Mouse (Mus musculus): ENCODE measurements around the gene Cdk19.

Cdk19 gene

DNA sequence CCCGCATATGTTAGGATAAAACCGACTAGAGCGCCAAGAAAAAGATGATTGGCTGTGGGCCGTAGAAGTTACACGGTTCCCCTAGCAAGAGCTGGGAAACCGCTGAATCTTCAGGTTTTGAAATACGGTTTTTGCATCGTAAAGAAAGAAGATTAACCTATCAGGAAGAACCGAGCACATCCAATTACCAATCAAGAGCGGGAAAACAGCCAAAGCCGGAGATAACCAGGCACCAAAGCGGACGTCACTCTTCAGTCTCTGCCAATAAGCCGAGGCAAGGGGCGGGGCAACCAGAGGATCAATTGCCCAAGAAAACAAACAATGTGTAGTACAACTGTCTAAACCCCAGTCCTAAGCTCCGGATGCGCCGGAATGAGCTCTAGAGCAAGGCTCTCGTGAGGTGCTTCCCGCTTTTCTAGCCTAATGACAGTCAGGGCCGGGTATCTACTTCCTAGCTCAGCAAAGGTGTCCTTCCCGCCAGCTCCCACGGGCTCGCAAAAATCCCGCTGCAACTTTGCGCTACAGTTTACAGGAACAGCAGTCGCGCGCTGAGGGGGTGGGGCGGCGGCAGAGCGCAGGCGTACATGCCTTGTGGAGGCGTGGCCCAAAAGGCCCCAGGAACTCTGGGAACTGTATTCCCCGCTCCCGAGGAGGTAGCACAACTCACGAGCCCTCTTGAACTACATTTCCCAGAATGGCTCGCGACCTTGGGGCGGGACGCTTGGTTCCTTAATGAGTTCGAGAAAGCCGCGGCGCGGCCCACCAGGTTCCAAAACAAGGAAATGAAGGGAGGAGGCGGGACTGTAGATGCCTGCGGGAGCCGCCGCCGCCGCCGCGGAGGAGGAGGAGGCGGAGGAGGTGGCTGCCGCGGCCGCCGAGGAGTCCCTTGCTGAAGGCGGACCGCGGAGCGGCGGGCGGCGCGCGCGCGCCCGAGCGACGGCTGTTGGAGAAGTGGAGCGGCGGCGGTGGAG, 9.5 kb downstream of the Cdk19 start:
- DNase-seq (ENCODE audit: low read depth, low spot score): peak; percentile 100

GRCm38 (mm10) chr10:40349631-40350177, 10.3 kb downstream of the Cdk19 start:
- DNase-seq (ENCODE audit: low read depth, low spot score): peak; percentile 48

- no peak for DNase-seq (ENCODE audit: low read depth, low spot score)
These were observed 11.0 kb downstream of the Cdk19 start for GRCm38 (mm10) chr10:40350245-40350932.

DNA sequence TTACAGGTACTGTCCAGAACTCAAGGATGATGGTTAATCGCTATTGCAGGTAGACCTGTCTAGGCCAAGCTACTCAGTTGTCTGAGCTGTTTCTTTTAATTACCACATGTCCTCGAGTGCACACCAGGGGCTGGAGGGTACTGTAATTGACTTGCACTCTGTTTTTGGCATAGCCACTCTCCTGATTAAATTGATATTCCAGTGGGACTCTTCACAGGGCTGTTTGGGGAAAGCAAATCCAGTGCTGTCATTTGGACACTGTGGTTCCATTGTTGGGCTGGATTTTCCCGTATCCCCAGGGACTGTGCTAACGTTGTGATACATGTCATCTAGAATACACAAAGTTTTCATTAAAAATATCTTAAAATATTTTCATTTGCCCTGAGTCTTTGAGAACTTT, 11.8 kb downstream of the Cdk19 start:
- DNase-seq (ENCODE audit: low read depth, low spot score): no peak

DNA sequence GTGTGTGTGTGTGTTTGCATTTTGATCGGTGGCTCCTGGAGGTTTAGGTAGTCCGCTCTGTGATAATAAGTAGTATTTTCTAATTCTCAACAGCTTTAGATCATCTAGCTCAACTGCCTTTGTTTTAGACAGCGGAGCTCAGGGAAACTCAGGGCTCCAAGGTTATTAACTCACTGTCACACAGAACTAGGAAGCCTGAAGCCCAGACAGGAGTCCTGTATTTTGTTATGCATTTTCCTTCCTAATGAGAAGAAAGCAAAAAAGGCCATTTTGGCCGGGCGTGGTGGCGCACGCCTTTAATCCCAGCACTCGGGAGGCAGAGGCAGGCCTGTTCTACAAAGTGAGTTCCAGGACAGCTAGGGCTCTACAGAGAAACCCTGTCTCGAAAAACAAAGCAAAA, 14.7 kb downstream of the Cdk19 start:
- DNase-seq (ENCODE audit: low read depth, low spot score): peak; percentile 37

DNA sequence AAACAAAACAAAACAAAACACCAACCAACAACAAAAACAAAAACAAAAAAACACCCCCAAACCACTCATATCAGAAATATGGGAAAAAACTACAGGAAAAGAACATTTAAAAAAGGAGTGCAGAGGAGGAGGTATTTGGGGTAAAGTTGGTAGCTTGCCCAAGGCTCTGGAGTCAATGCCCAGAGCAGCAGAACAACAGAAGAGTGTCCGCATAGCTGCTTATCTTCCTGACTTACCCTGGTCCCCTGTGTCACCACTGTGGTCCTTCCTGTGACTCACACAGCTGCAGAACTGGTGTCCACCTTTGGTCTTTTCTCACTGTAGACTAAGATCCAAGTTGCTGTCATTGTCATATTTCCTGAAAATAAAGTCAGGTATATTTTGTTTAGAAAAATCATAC, 15.2 kb downstream of the Cdk19 start:
- no peak for DNase-seq (ENCODE audit: low read depth, low spot score)

DNA sequence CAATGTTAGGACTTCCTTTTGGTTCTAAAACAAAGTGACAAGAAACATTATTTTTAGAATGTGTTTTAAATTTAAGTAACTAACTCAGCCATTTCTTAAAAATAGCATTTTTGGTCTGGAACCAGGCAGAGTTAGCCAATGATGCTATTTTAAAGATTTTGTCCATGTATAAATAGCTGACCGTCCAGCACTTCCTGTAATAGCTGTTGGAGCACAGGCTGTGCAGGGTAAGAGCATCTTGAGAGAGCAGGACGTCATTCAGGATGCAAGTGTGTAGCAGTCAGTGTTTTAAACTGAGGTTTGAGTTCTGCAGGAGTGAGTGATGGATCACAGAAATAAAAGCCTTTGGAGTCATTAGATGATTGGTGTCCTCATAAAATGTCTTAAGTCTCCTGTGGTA, 18.8 kb downstream of the Cdk19 start:
- DNase-seq (ENCODE audit: low read depth, low spot score): no peak

GRCm38 (mm10) chr10:40359131-40359530, 19.8 kb downstream of the Cdk19 start:
- DNase-seq (ENCODE audit: low read depth, low spot score): peak; percentile 85

GRCm38 (mm10) chr10:40363004-40363403, 23.6 kb downstream of the Cdk19 start:
- peak; percentile 96 for DNase-seq (ENCODE audit: low read depth, low spot score)

GRCm38 (mm10) chr10:40364642-40365361, 25.4 kb downstream of the Cdk19 start:
- DNase-seq (ENCODE audit: low read depth, low spot score): peak; percentile 71

DNA sequence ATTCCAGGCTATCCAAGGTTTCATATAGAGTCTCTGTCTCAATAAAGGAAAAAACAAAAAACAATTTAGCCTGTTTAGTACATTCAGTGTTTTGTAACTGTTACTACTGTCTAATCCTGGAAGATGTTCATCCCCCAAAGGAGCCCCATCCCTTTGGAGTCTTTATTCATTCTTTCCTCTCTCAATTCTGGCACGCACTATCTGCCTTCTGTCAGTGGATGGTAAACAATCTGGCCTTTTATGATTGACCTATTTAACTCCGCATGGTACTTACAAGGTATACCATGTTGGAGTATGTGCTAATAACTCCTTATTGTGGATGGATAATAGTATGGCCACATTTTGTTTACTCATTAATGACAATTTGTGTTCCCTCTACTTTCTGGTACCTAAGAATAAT, 26.6 kb downstream of the Cdk19 start:
- DNase-seq (ENCODE audit: low read depth, low spot score): no peak

DNA sequence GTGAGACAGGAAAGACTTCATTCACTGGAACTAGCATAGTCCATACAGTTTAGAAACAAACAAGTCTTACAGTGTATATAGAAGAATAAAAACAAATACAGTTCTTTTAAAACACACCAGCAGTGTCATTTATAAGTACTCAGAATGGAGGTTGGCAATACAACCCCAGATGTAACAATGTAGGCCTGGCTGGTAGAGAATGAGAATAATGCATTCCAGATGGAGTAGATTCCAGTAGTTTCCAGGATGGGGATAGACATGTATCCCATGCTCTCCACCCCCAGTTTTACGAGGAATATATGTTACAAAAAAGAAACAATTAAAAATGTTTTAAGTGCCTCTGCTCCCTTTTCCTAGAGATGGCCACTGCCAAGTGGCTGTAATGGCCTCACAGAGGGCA, 29.2 kb downstream of the Cdk19 start:
- DNase-seq (ENCODE audit: low read depth, low spot score): no peak

- DNase-seq (ENCODE audit: low read depth, low spot score): no peak
These were observed 30.8 kb downstream of the Cdk19 start for GRCm38 (mm10) chr10:40370156-40370555.

- DNase-seq (ENCODE audit: low read depth, low spot score): no peak
These were observed 32.0 kb downstream of the Cdk19 start for GRCm38 (mm10) chr10:40371184-40371913.

GRCm38 (mm10) chr10:40371914-40372675, 32.7 kb downstream of the Cdk19 start:
- peak; percentile 47 for DNase-seq (ENCODE audit: low read depth, low spot score)

DNA sequence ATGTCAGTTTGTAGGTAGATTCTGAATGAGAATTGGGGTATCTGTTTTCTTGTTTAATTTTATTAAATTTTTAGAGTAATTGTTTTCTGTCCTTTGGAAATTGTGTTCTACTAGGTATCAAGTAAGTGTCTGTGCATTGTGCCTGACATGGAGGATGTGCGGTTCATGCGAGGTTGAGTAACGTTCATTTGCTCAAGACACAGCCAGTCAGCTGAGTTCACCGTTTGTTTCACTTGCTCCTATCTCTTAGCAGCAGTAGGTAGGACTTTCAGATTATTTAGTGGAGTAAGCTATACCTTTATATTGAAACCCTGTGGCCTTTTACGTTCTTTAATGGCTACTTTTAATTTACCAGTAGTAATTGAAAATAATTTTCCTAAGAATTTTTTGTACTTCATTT, 34.4 kb downstream of the Cdk19 start:
- DNase-seq (ENCODE audit: low read depth, low spot score): no peak

DNA sequence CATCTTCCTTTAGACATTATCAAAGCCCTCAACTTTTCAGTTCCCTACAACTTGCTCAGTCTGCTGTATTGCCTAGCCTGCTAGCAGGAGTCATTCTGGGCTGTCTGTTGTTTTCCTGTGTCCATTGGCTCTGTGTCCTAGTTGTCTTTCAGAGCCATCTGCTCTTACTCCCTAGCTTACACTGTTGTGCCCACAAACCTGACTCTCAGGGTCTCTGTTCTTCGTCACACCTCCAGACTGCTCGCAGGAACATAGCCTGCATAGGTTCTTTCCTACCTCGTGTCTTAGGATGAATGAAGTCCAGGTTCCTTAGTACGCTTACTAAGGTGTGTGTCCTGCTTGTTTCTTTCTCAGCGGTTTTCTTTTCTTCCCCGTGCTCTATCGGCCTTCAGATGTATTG, 35.5 kb downstream of the Cdk19 start:
- DNase-seq (ENCODE audit: low read depth, low spot score): no peak

- no peak for DNase-seq (ENCODE audit: low read depth, low spot score)
These were observed 36.9 kb downstream of the Cdk19 start for GRCm38 (mm10) chr10:40376286-40376685.

DNA sequence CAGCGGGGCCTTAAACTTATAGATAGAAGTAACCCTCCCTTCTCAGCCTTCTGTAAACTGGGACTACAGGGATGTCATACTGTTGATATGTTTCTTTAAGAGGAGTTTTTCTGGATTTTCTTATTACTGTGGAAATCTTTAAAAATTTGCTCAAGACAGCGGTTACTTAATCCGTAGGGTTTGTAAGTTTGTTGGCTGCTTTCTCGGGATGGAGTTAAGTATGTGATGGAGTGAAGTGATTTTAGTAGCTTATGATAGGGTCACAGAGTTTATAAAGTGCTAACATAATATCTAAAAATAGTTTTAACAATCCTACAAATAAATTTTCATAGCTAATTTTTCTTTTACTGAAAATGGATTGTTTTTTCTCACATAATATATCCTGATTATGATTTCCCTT, 38.9 kb downstream of the Cdk19 start:
- no peak for DNase-seq (ENCODE audit: low read depth, low spot score)

DNA sequence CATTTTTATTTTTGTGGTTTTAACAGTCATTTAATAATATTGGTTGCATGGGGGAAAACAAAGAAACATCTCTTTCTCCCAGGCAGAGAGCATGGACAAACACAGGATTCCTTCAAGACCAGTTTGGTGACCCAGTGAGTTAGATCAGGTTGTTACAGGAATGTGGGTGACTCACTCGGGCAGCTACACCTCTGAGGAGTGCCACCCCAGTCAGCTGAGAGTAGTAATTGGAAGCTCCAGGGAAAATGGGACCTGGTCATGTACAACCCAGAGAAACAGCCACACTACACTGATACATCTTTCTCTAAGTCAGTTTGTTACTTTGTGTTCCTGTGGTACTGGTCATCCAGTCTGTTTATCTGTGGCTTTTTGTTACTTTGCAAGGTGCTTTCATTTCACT, 40.3 kb downstream of the Cdk19 start:
- DNase-seq (ENCODE audit: low read depth, low spot score): no peak

Measured in R1 (cell line).